Mouse (Mus musculus) MN1 (cell line): Measurements from ENCODE around the gene Palld.
A peak's percentile ranks its signal among the peaks of the same experiment; 100 is the strongest.

Experiments used
- DNase-seq: peaks from one replicate; pipeline ENCODE4 v3.0.0-alpha.2; 2016; ENCODE audit warnings: low spot score

The Palld gene

DNA sequence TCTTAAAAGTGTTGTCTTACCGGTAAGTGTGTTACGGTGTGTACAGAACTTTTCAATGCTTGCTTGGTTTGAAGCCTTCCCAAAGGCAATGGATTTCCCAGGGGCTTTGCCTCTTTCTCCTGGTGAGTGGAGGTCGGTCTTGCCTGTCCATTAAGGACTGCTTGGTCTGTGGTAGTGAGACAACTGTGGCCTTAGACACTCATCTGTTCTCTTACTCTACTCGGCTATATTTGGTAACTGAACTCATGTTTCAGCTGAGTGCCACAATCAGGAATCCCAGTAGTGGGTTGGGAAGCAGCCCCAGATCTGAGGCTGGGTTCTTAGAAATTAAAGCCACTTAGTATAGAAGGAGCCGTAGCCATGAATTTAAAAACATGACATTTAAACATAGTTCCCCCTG lies at the start of gene Palld:
TSS of gene Palld (minus strand) at position 170 of the 400 bp plus-strand sequence.
- DNase-seq = no peak

GRCm38 (mm10) chr8:61937576-61937975 lies 35.1 kb upstream of the Palld start:
- no peak for DNase-seq

DNA sequence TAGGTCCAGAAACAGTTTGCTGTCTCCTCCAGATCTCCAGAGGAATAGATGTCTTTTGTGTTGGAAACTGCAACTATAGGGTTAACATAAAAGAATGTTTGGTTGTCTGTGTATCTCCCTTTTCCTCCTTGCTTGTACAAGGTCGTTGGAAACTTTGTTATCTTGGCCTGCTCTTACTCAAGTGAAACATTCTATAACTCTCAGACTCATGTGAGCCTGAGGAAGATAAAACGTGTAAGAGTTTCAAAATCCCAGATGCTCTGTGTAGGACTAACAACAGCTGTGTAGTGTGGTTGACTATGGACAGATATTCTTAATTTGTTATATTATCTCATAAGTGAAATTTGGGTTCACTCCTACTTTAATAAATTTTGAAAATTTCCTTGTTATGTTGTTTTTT lies 30.8 kb upstream of the Palld start:
- no peak for DNase-seq

DNA sequence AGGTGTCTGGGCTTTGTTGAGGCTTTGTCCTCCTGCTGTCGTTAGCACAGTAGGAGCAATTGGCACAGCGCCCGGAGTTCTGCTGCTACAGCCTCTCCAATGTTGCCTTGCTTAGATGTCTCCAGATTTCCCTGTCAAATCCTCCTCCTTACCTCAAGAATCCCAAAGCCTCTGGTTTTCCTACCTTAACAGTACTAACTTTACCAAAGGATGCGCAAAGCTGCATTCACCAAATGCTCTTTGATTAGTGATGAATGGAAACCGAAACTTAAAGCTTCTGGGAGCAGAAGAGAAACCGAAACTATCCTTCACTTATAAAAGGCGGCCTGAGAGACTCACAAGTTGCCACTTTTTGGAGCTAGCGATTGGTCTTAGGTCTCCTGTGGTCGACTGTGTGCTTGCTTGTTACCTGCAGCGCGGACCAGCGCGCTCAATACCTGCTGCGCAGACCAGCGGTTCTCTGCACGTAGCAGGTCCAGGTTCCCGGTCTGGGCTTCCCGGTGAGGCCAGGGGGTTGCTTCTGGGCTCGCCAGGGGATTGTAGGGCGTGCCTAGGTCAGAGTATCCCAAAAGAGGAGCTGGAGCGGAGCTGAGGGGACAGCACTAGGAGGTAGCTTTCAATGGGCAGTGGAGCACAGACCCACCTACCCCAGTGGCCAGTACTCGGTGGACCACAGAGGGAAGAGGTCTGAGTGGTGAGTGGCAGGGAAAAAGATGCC lies 25.4 kb upstream of the Palld start, which contains the start of gene Ddx60:
TSS of gene Ddx60 (plus strand) at position 311 of the 718 bp plus-strand sequence.
- DNase-seq = peak; percentile 40

- DNase-seq = no peak
These were observed 22.0 kb upstream of the Palld start for GRCm38 (mm10) chr8:61924518-61924917.

DNA sequence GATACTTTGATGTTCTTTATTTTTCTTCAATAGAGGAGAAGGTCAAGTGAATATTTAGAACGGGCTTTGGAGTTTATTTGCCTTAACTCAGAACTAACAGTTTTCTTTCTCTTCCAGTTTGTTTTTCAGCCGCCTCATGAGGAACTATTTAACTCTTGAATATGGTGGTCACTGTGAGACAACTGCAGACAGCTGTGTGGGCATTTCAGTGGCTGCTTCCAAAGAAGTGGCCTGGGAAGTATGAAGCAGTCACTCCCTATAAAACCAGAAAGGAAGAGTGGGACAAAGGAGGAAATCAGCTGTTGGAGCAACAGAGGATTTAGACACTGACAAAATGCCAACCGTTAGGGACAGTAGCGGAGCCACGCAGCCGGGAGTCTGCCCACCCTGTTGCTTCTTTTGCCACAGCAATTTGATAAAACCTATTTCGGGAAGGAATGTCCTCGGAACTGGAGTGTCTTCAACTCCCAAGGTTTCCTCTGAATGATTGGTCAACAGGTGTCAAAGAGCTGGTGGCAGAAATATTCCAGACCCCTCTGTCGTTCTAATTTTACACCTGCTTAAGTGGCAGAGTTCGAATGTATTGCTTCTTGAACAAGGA lies 19.1 kb upstream of the Palld start:
- no peak for DNase-seq

DNA sequence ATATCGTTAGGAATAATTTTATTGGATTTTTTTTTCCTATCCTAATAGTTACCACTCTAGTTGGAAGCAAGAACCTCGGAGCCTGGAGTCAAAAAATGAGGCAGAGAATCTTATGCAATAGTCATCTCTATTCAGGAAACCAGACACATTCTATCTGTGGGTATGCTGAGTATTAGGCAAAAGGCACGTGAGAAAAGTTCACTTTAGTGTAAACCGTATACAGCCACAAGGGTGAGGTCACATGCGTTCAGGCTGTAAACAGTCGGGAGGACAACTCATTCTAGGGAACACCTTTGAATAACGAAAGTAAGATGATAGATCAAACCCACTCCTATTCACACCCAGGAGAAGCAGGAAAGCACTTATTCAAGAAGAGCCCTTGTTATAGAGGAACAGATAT lies 17.9 kb upstream of the Palld start:
- DNase-seq = no peak

DNA sequence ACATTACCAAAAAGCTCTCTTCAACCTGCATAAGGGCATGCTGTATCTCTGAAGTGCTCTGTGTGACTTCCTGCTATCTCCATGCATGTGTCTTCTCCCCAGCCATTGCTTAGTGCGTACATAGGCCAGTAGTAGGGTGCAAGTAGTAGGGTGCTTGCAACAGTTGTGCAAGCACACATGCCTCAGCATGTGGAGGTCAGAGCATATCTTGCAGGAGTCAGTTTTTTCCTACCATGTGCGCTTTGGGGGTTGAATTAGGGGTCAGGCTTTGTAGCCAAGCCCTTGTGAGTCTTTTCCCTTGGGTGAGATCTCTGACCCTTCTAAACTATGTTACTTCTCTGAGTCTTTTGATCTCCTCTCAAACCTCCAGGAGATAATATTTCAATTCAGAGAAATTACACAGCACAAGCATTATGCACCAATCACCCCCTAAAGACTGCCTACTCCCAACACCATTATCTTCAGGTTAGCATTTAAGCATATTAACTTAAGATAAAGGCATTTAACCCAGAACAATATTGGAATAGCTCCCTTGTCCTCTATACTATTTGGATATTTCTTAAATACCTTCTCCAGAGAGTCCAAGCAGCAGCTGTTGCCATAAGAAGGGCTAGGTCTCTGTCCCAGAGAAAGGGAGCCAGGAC lies 16.8 kb upstream of the Palld start:
- no peak for DNase-seq

GRCm38 (mm10) chr8:61917287-61917686 lies 14.8 kb upstream of the Palld start:
- DNase-seq = no peak

- no peak for DNase-seq
These were observed 11.5 kb upstream of the Palld start for GRCm38 (mm10) chr8:61913957-61914356.

- DNase-seq = no peak
These were observed 10.3 kb upstream of the Palld start for GRCm38 (mm10) chr8:61912817-61913216.

DNA sequence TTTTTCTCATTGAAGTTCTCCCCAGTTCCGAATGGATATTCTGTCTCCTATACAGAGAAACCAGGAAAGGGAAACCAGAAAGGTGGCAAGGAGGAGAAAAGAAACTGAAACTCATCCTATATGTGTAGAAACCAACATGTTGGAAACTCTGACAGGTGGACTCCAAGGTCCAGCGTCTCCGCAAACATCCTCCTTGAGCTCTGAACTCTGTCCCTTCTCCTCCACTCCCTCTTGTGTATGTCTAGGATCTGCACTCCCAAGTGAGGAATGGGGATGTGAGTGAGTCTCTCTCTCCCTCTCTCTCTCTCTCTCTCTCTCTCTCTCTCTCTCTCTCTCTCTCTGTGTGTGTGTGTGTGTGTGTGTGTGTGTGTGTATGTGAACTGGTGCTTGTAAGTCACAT lies 6.8 kb upstream of the Palld start:
- DNase-seq = no peak

DNA sequence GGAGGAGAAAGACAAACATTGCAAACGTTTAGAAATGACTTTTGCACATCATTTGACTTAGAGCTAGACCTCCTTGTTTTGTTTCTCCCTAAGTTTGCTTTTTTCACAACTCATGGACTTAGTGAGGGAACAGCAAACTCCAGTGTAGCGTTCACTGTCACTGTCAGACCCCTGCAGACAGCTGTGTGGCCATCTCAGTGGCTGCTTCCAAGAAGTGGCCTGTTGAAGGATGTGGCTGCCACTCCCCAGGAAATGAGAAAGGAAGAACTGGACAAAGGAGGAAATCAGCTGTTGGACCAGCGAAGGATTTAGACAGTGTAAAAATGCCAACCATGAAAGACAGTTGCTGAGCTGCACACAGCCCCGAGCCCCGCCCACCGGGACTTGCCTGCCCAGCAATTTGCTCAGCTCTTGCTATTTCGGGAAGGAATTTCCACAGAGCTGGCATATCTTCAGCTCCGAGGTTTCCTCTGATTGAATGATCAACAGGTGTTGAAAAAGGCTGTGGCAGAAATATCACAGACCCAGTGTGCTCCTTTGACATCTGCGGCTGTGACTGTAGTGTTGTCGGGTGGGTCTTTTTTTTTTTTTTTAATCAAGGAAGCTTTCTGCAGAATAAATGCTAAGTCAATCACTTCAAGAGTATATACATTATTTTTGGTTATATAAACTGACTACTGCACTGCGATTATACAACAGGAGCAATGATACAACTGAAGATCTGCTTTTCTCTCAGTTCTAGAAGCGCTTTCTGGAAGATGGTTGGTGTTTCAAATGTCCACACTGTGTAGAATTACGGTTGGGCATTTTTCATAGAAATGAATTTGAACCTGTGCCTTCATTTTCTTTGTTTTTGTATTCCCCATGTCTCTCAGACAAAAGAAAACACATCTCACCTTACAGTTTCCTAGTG lies 6.1 kb upstream of the Palld start:
- no peak for DNase-seq

DNA sequence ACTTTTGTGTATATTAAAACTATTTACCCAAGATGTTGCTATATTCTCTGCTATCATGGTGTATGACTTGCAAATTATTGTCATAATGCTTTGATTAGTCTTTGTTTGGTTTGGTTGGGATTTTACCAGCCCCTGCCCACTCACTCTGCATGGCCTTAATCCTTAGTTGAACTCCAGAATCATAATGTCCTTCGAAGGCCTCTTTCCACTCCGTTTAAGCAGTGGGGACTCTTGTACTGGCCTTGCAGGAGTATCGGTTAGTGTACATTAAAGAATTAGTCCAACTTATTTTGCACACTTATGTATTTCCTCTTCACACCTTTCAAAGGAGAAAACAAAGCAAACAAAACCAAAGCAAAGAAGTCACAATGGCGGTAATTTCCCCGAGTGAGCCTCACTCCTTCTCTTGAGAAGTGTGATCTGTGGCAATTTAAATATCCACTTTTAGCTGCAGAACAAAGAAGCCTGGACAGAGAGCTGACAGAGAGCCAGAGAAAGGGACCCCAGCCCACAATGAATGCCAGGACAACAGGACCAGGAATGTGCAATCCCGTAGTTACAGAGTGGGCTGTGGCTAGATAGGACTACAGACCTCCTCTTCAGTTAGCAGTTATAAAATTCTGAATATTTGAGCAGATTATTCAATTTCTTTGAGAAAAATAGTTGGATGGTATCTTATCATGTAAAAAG lies 1.3 kb downstream of the Palld start:
- no peak for DNase-seq

DNA sequence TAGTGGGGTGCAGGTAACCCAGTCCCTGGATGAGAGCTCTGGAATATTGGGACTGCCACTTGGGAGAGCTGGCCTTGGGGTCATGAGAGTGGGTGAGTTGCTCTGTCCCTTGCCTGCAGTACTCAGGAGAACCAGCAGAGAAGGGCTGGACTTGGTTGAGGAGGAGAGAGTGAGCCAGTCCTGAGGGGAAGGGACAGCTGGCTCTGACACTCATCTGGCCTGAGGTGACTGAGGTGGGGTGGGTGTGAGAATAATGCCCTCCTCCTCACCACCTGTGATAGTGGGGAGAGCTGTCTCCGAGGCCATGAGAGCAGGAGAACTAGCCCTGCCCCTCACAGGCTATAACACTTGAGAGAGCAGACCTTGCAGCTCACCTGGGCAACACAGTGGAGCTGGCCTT lies 5.1 kb downstream of the Palld start:
- DNase-seq = no peak

GRCm38 (mm10) chr8:61896742-61897141 lies 5.7 kb downstream of the Palld start:
- no peak for DNase-seq

DNA sequence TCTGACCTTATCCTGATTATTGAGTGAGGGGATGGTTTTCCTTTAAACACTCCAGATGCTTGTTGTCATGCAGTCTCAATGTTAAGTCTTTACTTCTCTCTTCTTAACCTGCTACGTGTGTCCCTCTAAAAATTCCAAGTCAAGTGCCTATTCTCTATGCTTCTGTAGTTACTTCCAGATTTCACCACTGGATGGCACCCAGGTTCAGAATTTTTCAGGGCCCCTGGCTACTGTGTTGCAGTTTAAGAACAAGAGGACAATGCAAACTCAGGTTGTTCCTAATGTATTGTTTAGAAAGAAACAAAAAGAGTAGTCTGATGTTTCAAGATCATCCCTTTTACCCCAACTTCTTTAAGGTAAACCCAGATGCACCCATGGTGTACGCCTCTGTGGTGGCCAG lies 8.4 kb downstream of the Palld start:
- no peak for DNase-seq

GRCm38 (mm10) chr8:61877607-61878006 lies 24.9 kb downstream of the Palld start:
- DNase-seq = no peak

DNA sequence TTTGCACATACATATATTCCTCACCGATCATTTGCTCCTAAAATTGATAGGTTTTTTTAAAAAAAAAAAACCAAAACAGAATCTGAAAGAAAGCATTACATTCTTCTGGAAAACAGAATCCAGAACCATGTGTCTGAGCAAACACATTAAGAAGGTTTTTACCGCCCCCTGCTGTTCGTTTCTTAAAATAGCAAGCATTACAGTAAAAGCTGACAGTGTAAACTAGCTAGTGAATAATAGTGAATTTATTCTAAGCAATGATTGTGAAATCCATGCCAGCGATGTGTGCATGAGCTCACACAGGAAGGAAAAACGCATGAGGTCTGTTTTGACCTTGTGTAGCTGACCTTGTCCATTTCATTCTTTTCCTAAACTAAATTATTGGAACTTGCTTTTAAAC lies 27.2 kb downstream of the Palld start:
- DNase-seq = peak; percentile 64

DNA sequence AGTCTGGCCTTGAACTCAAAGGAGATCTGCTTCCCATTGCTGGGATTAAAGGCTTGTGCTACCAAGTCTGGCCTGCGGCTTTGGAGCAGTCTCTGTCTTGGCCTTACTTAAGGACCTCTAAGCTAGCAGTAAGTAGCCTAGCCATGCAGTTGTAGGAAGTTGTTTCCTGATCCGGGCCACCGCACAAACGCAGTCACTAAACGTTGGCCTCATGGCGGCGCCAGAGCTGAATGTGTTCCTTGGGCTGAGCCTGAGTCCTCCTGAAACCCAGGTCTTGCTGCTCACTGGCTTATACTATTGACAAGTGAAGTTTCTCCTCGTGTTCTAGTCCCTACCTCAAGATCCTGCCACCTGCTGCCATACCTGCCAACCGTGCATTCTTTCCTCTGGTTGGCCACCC lies 28.5 kb downstream of the Palld start:
- DNase-seq = no peak

DNA sequence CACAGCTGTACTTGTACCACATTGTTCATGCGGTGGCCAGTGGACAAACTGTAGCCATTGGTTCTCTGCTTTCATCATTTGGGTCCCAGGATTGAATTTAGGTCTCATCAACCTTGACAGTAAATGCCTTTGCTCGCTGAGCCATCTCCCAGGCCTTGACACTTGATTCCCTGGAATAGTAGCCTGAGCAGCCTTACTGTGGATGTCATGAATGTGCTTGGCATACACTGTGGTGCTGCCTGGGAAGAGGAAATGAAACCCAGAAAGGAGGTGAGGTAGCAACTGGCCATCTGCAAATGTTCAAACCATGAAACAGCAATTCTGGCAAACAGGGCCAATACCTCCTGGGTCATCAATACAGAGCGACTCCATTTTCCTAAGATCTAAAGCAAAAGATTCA lies 34.0 kb downstream of the Palld start:
- no peak for DNase-seq

DNA sequence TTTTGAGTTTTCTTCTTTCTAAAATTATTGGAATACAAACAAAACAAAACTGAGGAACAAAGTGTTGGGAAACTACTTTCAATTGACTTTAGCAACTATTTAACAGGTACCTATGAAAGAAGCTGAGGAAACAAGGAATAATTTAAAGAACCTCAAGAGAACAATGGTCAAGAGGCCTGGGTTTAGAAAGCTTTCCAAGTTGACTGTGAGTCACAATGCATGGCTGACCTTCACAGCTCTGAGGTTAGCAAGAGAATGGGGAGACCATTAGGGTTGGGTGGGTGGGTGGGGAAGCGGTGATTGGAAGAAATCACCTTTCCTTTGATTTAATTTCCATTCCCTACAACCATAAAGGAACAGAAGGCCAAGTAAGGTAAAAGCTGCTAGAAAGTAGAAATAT lies 35.6 kb downstream of the Palld start:
- no peak for DNase-seq
